Mouse (Mus musculus) kidney, embryonic 14.5 days (tissue): ENCODE data around the gene Olfr1118. TPM values are rescaled to one million over a fixed set of nuclear protein-coding genes. Genes with fewer than 3 reads are reported as not detected.
"Not testable (repeated sequence)": the region's sequence is repeated elsewhere in the genome, so short reads cannot be mapped to it uniquely, and the experiment has no call there.

ENCODE experiments used
- ATAC-seq: fragments of 200-750 bp; cut with Nextera tagmentation; 2 replicates; pipeline ENCODE4 v1.8.0; 2017; ENCODE audit warnings: moderate number of reproducible peaks, mild to moderate bottlenecking, moderate TSS enrichment, moderate library complexity; ENCODE audit not compliant: low FRiP score, low TSS enrichment
- H3K27ac ChIP-seq: fragments of 300-500 bp; sonication (generic); 2 replicates; pipeline ENCODE4 v1.5.1; 2014; ENCODE audit warnings: low read depth, mild to moderate bottlenecking, low read length, moderate library complexity, mixed read lengths
- H3K27me3 ChIP-seq: fragments of 300-500 bp; sonication (generic); 2 replicates; pipeline ENCODE4 v1.6.1; 2014; ENCODE audit warnings: mild to moderate bottlenecking, low read length; ENCODE audit not compliant: control insufficient read depth, insufficient read depth
- H3K36me3 ChIP-seq: fragments of 300-500 bp; sonication (generic); 2 replicates; pipeline ENCODE4 v1.6.1; 2014; ENCODE audit warnings: low read length, mixed read lengths; ENCODE audit not compliant: control insufficient read depth, insufficient read depth
- H3K4me1 ChIP-seq: fragments of 300-500 bp; sonication (generic); 2 replicates; pipeline ENCODE4 v1.6.1; 2014; ENCODE audit warnings: low read length, mixed read lengths; ENCODE audit not compliant: control insufficient read depth, insufficient read depth
- H3K4me2 ChIP-seq: fragments of 300-500 bp; sonication (generic); replicated peaks from 2 replicates; pipeline ENCODE4 v1.6.1; 2014; ENCODE audit warnings: low read depth, mild to moderate bottlenecking, low read length
- H3K4me3 ChIP-seq: fragments of 300-500 bp; sonication (generic); 2 replicates; pipeline ENCODE4 v1.5.1; 2014; ENCODE audit warnings: mild to moderate bottlenecking, low read length
- H3K9ac ChIP-seq: fragments of 300-500 bp; sonication (generic); 2 replicates; pipeline ENCODE4 v1.6.1; 2014; ENCODE audit warnings: low read depth, mild to moderate bottlenecking, low read length, moderate library complexity
- H3K9me3 ChIP-seq: fragments of 300-500 bp; sonication (generic); 2 replicates; pipeline ENCODE4 v1.6.1; 2016; ENCODE audit warnings: low read length; ENCODE audit not compliant: control insufficient read depth
- WGBS: fragments of 180-500 bp; shearing (Covaris S2); extraction: QIAGEN DNeasy Blood & Tissue Kit; methylation state at CpG from one replicate; pipeline ENCODE4 v1.1.7; 2014; 5-methylcytosine and 5-hydroxymethylcytosine counted together
- polyA plus RNA-seq: library from polyadenylated mRNA; unstranded; fragments of >200 nt; fragmentation: Nextera tagmentation; extraction: Ambion mirVana; gene quantifications from 2 replicates; pipeline ENCODE4 v1.2.1, GENCODE M21; 2014

Gene Olfr1118
- polyA plus RNA-seq: not detected in 2 replicates

DNA sequence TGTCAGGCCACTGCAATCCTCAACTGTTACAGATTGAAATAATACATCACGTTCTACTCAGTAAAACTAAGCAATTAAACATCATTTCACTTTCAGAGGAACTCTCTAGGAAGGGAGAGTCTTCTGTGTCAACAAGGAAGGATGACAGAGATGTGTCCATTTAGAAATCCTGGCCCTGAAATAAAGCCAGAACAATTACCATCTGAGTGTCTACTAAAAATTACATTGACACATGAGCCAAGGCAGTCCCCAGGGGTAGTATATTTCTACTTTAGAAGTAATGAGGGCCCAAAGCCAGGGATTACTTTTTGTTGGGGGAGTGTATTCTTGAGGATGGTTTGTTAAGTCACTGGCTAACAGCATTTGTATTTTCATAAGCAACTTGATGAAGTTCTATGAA, at the start of gene Olfr1118:
Gene Olfr1118, plus strand, starts transcription at position 301 of the 400 bp plus-strand sequence.
- no peak within 1 kb of the TSS for H3K4me3 ChIP-seq
- no peaks in the 10 kb centered on the region for H3K4me1 ChIP-seq
- H3K27ac ChIP-seq: no peak within 1 kb of the TSS
- no peak within 1 kb of the TSS for H3K9ac ChIP-seq
- no peaks in the 10 kb centered on the region for H3K27me3 ChIP-seq
- H3K4me2 ChIP-seq: no peak within 1 kb of the TSS
- H3K36me3 ChIP-seq: no peaks in the 10 kb centered on the region
- WGBS: 77% methylated on average over 1 of the region's 1 CpGs
- no peaks in the 10 kb centered on the region for H3K9me3 ChIP-seq
- ATAC-seq: no peak

DNA sequence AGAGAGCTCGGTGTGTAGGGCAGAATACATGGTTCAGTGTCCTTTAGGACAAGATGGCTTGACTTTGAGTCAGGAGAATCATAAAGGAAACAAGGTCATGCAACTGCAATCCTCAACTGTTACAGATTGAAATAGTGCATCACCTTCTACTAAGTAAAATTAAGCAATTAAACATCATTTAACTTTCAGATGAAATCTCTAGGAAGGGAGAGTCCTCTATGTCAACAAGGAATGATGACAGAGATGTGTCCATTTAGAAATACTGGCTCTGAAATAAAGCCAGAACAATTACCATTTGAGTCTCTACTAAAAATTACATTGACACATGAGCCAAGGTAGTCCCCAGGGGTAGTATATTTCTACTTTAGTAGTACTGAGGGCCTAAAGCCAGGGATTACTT, 40.1 kb upstream of the Olfr1118 start, which contains the start of gene Olfr1116:
Gene Olfr1116, plus strand, starts transcription at position 301 of the 400 bp plus-strand sequence.
- ATAC-seq: no peak
- WGBS: 76% methylated on average over 1 of the region's 1 CpGs
- no peak within 1 kb of the TSS for H3K4me3 ChIP-seq
- no peaks in the 10 kb centered on the region for H3K4me1 ChIP-seq
- H3K4me2 ChIP-seq: no peak within 1 kb of the TSS
- H3K9me3 ChIP-seq: peaks cover 3% of the 10 kb centered on the region; the same call in 1 of the 2 replicates
- no peak within 1 kb of the TSS for H3K9ac ChIP-seq
- no peak within 1 kb of the TSS for H3K27ac ChIP-seq
- no peaks in the 10 kb centered on the region for H3K27me3 ChIP-seq
- H3K36me3 ChIP-seq: no peaks in the 10 kb centered on the region

DNA sequence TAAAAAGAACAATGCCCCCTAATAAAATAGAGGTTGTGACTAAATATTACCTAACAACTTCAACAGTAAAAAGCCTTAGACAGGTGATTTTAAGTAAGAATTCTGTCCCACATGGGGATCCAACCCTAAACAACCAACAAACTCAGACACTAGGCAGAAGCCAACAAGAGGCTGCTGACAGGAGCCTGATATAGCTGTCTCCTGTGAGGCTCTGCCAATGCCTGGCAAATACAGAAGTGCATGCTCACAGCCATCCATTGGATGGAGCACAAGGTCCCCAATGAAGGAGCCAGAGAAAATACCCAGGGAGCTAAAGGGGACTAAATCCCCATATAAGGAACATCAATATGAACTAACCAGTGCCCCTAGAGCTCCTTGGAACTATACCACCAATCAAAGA, 13.4 kb upstream of the Olfr1118 start:
- H3K4me3 ChIP-seq, ATAC-seq, H3K27ac ChIP-seq, H3K4me2 ChIP-seq, H3K9me3 ChIP-seq, H3K27me3 ChIP-seq, H3K9ac ChIP-seq, H3K36me3 ChIP-seq, H3K4me1 ChIP-seq: not testable (repeated sequence)

DNA sequence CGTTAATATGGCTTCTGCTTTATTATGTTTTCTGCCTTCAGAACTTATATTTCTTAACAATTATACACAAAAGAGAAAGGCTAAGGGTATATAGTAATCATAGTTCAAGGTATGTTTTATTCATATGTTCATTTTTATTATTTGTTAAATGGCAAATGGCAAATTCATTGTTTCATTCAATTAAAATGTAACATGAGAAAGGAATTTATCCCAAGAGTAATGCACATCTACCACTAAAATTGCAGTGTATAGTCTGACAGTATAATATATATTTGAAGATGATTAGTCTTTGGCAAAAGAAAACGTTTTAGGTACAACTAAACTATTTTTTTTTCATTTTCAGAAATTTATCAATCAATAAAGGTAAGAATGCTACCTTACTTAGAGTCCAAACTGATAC, 47.1 kb downstream of the Olfr1118 start, which contains the start of gene Olfr1120:
Gene Olfr1120, plus strand, starts transcription at position 301 of the 400 bp plus-strand sequence.
- ATAC-seq: no peak
- H3K4me2 ChIP-seq: no peak within 1 kb of the TSS
- H3K9ac ChIP-seq: no peak within 1 kb of the TSS
- no peak within 1 kb of the TSS for H3K27ac ChIP-seq
- H3K36me3 ChIP-seq: no peaks in the 10 kb centered on the region
- WGBS: 59% methylated on average over 2 of the region's 2 CpGs
- H3K4me1 ChIP-seq: no peaks in the 10 kb centered on the region
- H3K9me3 ChIP-seq: no peaks in the 10 kb centered on the region
- H3K4me3 ChIP-seq: no peak within 1 kb of the TSS
- H3K27me3 ChIP-seq: no peaks in the 10 kb centered on the region

DNA sequence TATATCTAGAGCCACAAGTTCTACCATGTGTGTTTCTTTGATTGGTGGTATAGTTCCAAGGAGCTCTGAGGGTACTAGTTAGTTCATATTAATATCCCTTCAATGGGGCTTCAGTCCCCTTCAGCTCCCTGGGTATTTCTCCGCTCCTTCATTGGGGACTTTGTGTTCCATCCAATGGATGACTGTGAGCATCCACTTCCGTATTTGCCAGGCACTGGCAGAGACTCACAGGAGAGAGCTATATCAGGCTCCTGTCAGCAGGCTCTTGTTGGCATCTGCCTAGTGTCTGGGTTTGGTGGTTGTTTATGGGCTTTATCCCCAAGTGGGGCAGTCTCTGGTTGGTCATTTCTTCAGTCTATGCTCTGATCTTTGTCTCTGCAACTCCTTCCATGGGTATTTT, 52.7 kb downstream of the Olfr1118 start:
- not testable (repeated sequence) for ATAC-seq, H3K9ac ChIP-seq, H3K4me3 ChIP-seq, H3K9me3 ChIP-seq, H3K36me3 ChIP-seq, H3K4me1 ChIP-seq, H3K4me2 ChIP-seq, H3K27me3 ChIP-seq, H3K27ac ChIP-seq
- WGBS: 85% methylated on average over 2 of the region's 2 CpGs

Other genes starting within 250 kb of the Olfr1118 start
- not detected in 2 replicates for gene Olfr1107, start 231.8 kb upstream of the Olfr1118 start, polyA plus RNA-seq
- gene Olfr1109, start 211.6 kb upstream of the Olfr1118 start, polyA plus RNA-seq: not detected in 2 replicates
- not detected in 2 replicates for gene Olfr259, start 193.0 kb upstream of the Olfr1118 start, polyA plus RNA-seq
- not detected in 2 replicates for gene Olfr1110, start 167.3 kb upstream of the Olfr1118 start, polyA plus RNA-seq
- gene Olfr1111, start 155.0 kb upstream of the Olfr1118 start, polyA plus RNA-seq: not detected in 2 replicates
- not detected in 2 replicates for gene Olfr1112, start 119.8 kb upstream of the Olfr1118 start, polyA plus RNA-seq
- not detected in 2 replicates for gene Olfr1113, start 98.6 kb upstream of the Olfr1118 start, polyA plus RNA-seq
- not detected in 2 replicates for gene Olfr1115, start 59.6 kb upstream of the Olfr1118 start, polyA plus RNA-seq
- not detected in 2 replicates for gene Olfr1116, start 40.0 kb upstream of the Olfr1118 start, polyA plus RNA-seq
- not detected in 2 replicates for gene Olfr1120, start 47.2 kb downstream of the Olfr1118 start, polyA plus RNA-seq
- not detected in 2 replicates for gene Olfr1121, start 62.3 kb downstream of the Olfr1118 start, polyA plus RNA-seq
- gene Olfr1122, start 78.3 kb downstream of the Olfr1118 start, polyA plus RNA-seq: not detected in 2 replicates
- gene Olfr1123, start 109.1 kb downstream of the Olfr1118 start, polyA plus RNA-seq: not detected in 2 replicates
- 0.10 TPM in 1 of 2 replicates, not detected in the other for gene Olfr1124, start 122.7 kb downstream of the Olfr1118 start, polyA plus RNA-seq
- gene Olfr1126, start 146.4 kb downstream of the Olfr1118 start, polyA plus RNA-seq: not detected in 2 replicates
- not detected in 2 replicates for gene Pramel7, start 189.5 kb downstream of the Olfr1118 start, polyA plus RNA-seq
- not detected in 2 replicates for gene Pramel6, start 199.0 kb downstream of the Olfr1118 start, polyA plus RNA-seq
- not detected in 2 replicates for gene Olfr153, start 224.2 kb downstream of the Olfr1118 start, polyA plus RNA-seq
- gene Olfr1128, start 238.0 kb downstream of the Olfr1118 start, polyA plus RNA-seq: not detected in 2 replicates